Comparison of ENCODE assay signal across 8 mouse cellular contexts in genomic region chr4:47521884-47522605, GRCm38 (mm10). TPM values are rescaled to one million over a fixed set of nuclear protein-coding genes. Genes with fewer than 3 reads are reported as not detected.
A peak's percentile ranks its signal among the peaks of the same experiment; 100 is the strongest.
DNase-seq lines count a peak whose midpoint lies in the region; ATAC-seq lines count a peak whose summit lies in the region.

No protein-coding gene starts in this region.

- H3K36me3 ChIP-seq in lung, embryonic 16.5 days (ENCODE audit: control insufficient read depth, insufficient read depth, low read length): no peaks in the 10 kb centered on the region

- no peaks in the 10 kb centered on the region for H3K4me1 ChIP-seq in lung, embryonic 16.5 days (replicated peaks; ENCODE audit: control insufficient read depth, insufficient read depth, low read length)

- H3K9ac ChIP-seq in lung, embryonic 16.5 days (ENCODE audit: low read length): no peak overlapping the region

- no peak overlapping the region for H3K4me2 ChIP-seq in lung, embryonic 16.5 days (ENCODE audit: low read depth, low read length)

- peak; percentile 44 to 72 for DNase-seq in adrenal gland, adult (ENCODE audit: inconsistent age in 2 of 2, low spot score in 1 of 2)
- DNase-seq in adrenal gland, adult 8-10 months: no peak
- DNase-seq in lung, postnatal 25 days (ENCODE audit: low spot score): no peak
- DNase-seq in embryo, embryonic 10 days (ENCODE audit: low spot score): peak; percentile 55
- DNase-seq in kidney, postnatal 36 days: peak; percentile 5 to 8
- peak; percentile 72 for DNase-seq in retina, embryonic 14.5 days (ENCODE audit: low spot score)
- no peak for DNase-seq in spleen, adult 18-20 months

- H3K9me3 ChIP-seq in lung, embryonic 16.5 days (ENCODE audit: control insufficient read depth, low read length): no peaks in the 10 kb centered on the region; the same call in 1 of the 2 replicates

- H3K27me3 ChIP-seq in lung, embryonic 16.5 days (ENCODE audit: control insufficient read depth, insufficient read depth, low read depth, low read length): no peaks in the 10 kb centered on the region

- 54% methylated on average over 6 of the region's 6 CpGs for WGBS in lung, embryonic 16.5 days

- H3K27ac ChIP-seq in lung, embryonic 16.5 days (ENCODE audit: low read length): no peak overlapping the region

- ATAC-seq in lung, embryonic 16.5 days (ENCODE audit: low read depth): 0 out of 2 replicates have a peak, but pooled peaks have one; percentile 36

- H3K4me3 ChIP-seq in lung, embryonic 16.5 days (ENCODE audit: low read length): no peak overlapping the region

RNA-seq across cellular contexts. Expression of gene Sec61b, which starts 47.6 kb away (rescaled TPM):
- total RNA-seq in adrenal gland, adult 8-10 months (2022): 100 to 1,000 TPM; 241 to 307 (median 254) TPM
- polyA plus RNA-seq in lung, embryonic 16.5 days (2015; fragmentation: Nextera tagmentation; extraction: Ambion mirVana): 380 and 404 TPM in 2 replicates

RNA-seq across cellular contexts. Expression of gene Alg2, which starts 47.9 kb away (rescaled TPM):
- total RNA-seq in adrenal gland, adult 8-10 months (2022): 100 to 1,000 TPM; 173 to 205 (median 178) TPM
- 47.3 and 48.1 TPM in 2 replicates for polyA plus RNA-seq in lung, embryonic 16.5 days (2015; fragmentation: Nextera tagmentation; extraction: Ambion mirVana)

Comparison
In these comparisons a context has a peak if more than half of its experiments do, and no peak if none do; other contexts are left out.
1. DNase-seq: peak in adrenal gland, adult (2 of 2), embryo, embryonic 10 days (single experiment), kidney, postnatal 36 days (2 of 2) and retina, embryonic 14.5 days (single experiment); none in adrenal gland, adult 8-10 months (single experiment), lung, postnatal 25 days (single experiment) and spleen, adult 18-20 months (0 of 2).